ENCODE assay signal across 18 mouse cellular contexts in the genomic region with DNA sequence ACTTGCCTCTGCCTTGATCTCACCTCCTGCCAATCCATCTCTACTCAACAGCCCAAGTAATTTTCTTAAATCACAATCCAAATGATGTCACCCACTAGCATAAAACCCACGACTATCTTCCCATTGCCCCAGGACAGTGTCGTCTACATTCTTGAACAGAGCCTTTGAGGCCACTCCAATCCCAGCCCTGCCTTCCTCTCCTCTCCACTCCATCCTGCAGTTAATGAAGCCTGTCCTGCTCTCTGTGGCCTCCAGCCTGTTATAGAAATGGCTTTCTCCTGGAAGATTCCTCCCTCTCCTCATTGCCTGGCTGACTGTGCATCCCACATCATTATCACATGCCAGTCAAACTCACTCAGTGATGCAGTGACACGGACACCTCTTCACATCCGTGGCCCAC.
DNase-seq lines count a peak whose midpoint lies in the region; ATAC-seq lines count a peak whose summit lies in the region.
"Had no signal": no experiment of that assay in that cellular context is flagged by ENCODE, and none has a peak within 500 bp of the region (broad histone marks: within the 10 kb centered on the region; RNA-seq: fewer than 3 reads in every experiment).

No protein-coding gene starts in this region.

- H3K36me3 ChIP-seq in kidney, embryonic 15.5 days = no peaks in the 10 kb centered on the region
- no peaks in the 10 kb centered on the region for H3K36me3 ChIP-seq in megakaryocyte, embryonic 14.5 days (replicated peaks; ENCODE audit: low read length)
- H3K36me3 ChIP-seq: embryonic facial prominence, embryonic 10.5 days; embryonic facial prominence, embryonic 12.5 days; forebrain, embryonic 15.5 days had no signal

- H3K27me3 ChIP-seq in kidney, embryonic 15.5 days = no peaks in the 10 kb centered on the region
- no peaks in the 10 kb centered on the region for H3K27me3 ChIP-seq in megakaryocyte, embryonic 14.5 days (replicated peaks)
- H3K27me3 ChIP-seq: embryonic facial prominence, embryonic 12.5 days; forebrain, embryonic 13.5 days; forebrain, embryonic 15.5 days had no signal

- WGBS in kidney, embryonic 15.5 days = 43% methylated on average over 4 of the region's 4 CpGs

- DNase-seq in kidney, postnatal 25 days = no peak
- no peak for DNase-seq in left cerebral cortex, postnatal 36 days (ENCODE audit: low spot score in 2 of 2)
- DNase-seq: adrenal gland, adult 8-10 months; adrenal gland, postnatal 14 days; adrenal gland, postnatal 36 days; cerebellum, adult 11-12 months; cerebellum, adult 2 months; cerebellum, adult 9-10 months; cerebellum, postnatal 25 days; forebrain, postnatal 0 days had no signal

- no peak overlapping the region for H3K9ac ChIP-seq in kidney, embryonic 15.5 days
- H3K9ac ChIP-seq: embryonic facial prominence, embryonic 12.5 days; forebrain, embryonic 13.5 days; forebrain, embryonic 15.5 days; forebrain, postnatal 0 days had no signal

- intact Hi-C loops in left cerebral cortex, postnatal 36 days (cut with DNase I) = no loop called here

- H3K4me2 ChIP-seq in kidney, embryonic 15.5 days = no peak overlapping the region
- H3K4me2 ChIP-seq: embryonic facial prominence, embryonic 12.5 days; forebrain, embryonic 13.5 days; forebrain, embryonic 15.5 days had no signal

- peak; percentile 56; the same call in 1 of the 2 replicates for ATAC-seq in kidney, embryonic 15.5 days (replicated peaks; ENCODE audit: low FRiP score)
- no peak for ATAC-seq in megakaryocyte, adult 5-6 weeks (ENCODE audit: poor library complexity, severe bottlenecking)
- ATAC-seq: activated CD4-positive, CD25-positive, alpha-beta regulatory T cell, adult 4 months; forebrain, embryonic 13.5 days; forebrain, embryonic 15.5 days; forebrain, postnatal 0 days had no signal

- H3K9me3 ChIP-seq in kidney, embryonic 15.5 days (replicated peaks) = no peaks in the 10 kb centered on the region
- H3K9me3 ChIP-seq in megakaryocyte, embryonic 14.5 days = peaks cover 21% of the 10 kb centered on the region
- H3K9me3 ChIP-seq: embryonic facial prominence, embryonic 10.5 days; embryonic facial prominence, embryonic 12.5 days; forebrain, embryonic 15.5 days had no signal

- no peaks in the 10 kb centered on the region for H3K4me1 ChIP-seq in kidney, embryonic 15.5 days
- H3K4me1 ChIP-seq in megakaryocyte, embryonic 14.5 days = no peaks in the 10 kb centered on the region
- H3K4me1 ChIP-seq: embryonic facial prominence, embryonic 10.5 days; embryonic facial prominence, embryonic 12.5 days; forebrain, embryonic 13.5 days; forebrain, embryonic 15.5 days had no signal

- no peak overlapping the region for H3K27ac ChIP-seq in kidney, embryonic 15.5 days
- H3K27ac ChIP-seq: embryonic facial prominence, embryonic 10.5 days; embryonic facial prominence, embryonic 12.5 days; forebrain, embryonic 13.5 days; forebrain, embryonic 15.5 days had no signal

- no peak overlapping the region for H3K4me3 ChIP-seq in kidney, embryonic 15.5 days (replicated peaks)
- peak overlapping the region; percentile 57 for H3K4me3 ChIP-seq in megakaryocyte, embryonic 14.5 days (replicated peaks)
- H3K4me3 ChIP-seq: embryonic facial prominence, embryonic 10.5 days; embryonic facial prominence, embryonic 12.5 days; forebrain, embryonic 13.5 days; forebrain, embryonic 15.5 days had no signal
